Mouse (Mus musculus) megakaryocyte, embryonic 14.5 days (primary cell): ENCODE results near the gene Me1.

Experiments used
- FLI1 ChIP-seq: IDR thresholded peaks from 2 replicates; pipeline ENCODE4 v1.6.1; 2012; ENCODE audit warnings: low read length, inconsistent platforms, mixed read lengths
- GATA1 ChIP-seq: IDR thresholded peaks from 3 replicates; pipeline ENCODE4 v1.6.1; 2012; ENCODE audit warnings: mixed read lengths, low read length, inconsistent platforms, borderline replicate concordance

DNA sequence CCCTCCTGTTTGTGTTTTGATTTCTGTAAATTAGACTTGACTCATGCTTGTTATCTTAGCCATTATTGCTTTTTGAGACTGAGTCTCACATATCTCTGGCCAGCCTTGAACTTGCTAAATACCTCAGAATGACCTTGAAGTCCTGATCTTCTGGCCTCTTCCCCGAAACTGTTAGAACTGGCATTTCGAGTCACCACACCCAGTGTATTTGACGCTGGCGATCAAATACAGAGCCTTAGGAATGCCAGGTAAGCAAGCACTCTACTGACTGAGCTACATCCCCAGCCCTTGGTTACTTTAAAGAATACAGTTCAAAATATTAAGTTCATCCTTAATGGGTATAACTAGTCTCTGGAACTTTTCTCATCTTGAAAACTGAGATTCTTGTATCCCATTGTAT lies 29.3 kb upstream of the Me1 start:
- no peak for TF ChIP-seq GATA1
- no peak for TF ChIP-seq FLI1
